Mouse (Mus musculus) frontal cortex, postnatal 36 days (tissue): ENCODE results near the gene Mfsd14b.

Source experiments
- DNase-seq, 2 experiments: peaks; one replicate each; pipeline ENCODE4 v3.0.0; 2022; ENCODE audit warnings: low spot score in 2 of 2

Gene Mfsd14b

DNA sequence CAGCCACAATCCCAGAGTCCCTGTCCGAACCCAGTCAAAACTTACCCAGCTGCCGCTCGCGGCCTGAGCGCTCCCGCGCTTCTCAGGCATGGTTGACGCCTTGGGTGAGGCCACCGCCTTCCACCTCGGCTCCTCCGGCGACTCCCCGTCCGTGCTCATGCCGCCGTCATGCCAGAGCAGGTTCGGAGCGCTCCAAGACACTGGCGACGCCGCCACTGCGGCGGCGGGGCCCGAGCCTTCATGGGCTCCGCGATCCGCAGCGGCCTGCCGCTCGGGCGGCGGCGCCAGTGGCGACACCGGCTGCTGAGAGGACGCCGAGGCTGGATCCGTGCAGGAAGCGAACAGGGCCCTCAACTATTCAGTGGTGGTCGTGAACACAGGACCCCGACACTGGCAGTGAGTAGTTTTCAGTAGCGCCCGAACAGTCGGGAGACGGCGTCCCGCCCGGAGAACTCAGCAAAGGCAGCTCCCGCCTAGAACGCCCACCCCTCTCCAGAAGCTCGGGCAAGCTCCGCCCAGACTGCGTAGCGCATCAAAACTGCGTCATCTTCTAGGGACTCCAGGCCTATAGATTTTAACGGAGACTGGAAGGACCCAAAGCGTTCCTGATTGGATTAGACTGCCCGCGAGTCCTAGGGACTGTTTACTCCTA is at the start of gene Mfsd14b:
Gene Mfsd14b (minus strand): TSS at position 517 of the 652 bp plus-strand sequence.
- DNase-seq, result peak; percentile 95 to 96

DNA sequence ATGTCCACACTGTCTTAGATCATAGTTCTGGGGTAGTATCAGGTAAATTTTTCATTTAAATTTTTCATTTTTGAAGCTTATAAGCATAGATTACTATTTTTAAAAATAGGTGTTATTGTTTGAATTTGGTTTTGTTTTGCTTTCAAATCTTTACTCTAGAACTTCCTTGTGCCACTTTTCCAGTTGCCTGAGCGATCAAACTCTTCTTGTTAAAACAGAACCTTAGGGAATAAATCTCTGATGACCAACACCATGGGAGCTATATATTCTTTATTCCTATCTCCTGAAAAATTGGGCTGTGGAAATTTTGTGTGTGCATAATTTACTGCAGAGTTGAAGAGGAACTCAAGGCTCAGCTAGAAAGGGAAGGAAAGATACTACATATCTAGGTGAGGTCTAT is 37.2 kb upstream of the Mfsd14b start, which contains the start of gene Olfr466:
Gene Olfr466 (plus strand): TSS at position 301 of the 400 bp plus-strand sequence.
- no peak for DNase-seq

DNA sequence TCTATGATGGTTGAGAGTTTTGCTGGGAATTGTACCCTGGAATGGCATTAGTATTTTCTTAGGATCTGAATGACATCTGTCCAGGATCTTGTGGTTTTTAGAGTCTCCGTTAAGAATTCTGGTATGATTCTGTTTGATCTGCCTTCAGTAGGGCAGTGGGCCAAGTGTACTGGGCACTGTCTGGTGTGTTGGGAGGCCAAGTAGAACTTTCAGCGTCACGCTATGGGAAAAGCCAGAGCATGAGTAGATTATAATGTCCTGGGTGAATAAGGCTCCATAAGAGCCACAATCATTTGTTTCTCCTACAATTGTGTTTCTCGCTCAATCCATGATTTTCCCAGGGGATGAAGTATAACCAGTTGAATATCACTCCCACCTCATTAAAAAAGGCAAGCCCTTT is 25.0 kb upstream of the Mfsd14b start, which contains the start of gene Olfr465-ps1:
Gene Olfr465-ps1 (plus strand): TSS at position 301 of the 400 bp plus-strand sequence.
- DNase-seq, result no peak

DNA sequence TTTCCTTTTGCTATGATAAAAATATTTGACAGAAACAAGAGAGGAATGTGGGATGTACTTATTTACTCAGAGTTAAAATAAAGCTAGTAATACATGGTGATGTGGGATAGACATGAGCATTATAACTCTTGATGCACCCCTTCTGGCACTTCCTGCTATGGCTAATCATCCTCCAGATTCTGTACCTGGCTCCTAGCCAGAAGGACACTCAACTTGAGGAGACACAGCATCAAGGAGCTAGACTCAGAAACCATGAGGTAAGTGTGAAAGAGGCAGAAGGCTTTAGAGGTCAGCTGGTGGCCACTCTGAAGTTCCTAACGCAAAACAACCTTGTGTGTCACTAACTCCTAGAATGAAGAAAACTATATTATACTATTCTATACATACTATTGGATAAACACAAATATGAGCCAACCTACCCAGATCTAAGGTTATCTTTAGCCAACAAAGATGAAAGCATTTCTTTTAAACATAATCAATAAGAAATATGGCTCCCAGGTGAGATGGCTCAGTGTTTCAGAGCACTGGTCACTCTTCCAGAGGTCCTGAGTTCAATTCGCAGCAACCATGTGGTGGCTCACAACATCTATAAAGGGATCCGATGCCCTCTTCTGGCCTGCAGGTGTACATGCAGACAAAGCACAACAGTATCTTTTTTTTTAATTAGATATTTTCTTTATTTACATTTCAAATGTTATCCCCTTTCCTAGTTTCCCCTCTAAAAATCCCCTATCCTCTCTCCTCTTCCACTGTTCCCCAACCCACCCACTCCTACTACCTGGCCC is 14.5 kb upstream of the Mfsd14b start:
- DNase-seq, result no peak

DNA sequence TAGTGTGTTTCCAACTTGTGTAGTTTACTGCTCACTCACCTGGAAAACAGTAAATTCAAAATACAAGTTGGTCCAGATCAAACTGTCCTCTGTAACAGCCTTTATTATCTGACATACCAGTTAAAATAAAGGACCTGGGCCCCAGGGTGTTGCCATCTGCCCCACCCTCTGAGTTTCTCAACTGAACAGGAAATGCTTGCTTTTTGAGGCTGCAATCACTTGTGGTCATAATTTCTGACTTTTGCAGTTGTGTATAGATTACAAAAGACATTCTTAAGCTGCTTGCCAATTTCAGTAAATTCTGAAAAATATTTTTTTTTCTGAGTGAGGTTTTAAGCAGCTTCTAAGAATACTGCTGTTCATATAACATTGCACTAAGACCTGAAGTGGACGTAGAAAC is 9.3 kb upstream of the Mfsd14b start:
- DNase-seq, result no peak

DNA sequence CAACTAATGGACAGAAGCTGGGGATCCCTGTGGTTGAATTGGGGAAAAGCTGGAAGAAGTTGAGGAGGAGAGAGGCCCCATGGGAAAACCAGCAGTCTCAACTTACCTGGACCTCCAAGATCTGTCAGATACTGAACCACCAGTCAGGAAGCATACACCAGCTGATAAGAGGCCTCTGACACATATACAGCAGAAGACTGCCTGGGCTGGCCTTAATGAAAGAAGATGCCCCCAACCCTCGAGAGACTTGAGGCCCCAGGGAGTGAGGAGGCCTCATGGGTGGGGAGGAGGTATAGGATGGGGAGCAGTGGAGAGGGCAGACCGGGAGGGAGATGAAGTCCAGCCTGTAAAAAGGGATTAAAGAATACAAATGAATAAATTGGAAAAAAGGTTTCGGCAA is 8.2 kb upstream of the Mfsd14b start:
- no peak for DNase-seq

DNA sequence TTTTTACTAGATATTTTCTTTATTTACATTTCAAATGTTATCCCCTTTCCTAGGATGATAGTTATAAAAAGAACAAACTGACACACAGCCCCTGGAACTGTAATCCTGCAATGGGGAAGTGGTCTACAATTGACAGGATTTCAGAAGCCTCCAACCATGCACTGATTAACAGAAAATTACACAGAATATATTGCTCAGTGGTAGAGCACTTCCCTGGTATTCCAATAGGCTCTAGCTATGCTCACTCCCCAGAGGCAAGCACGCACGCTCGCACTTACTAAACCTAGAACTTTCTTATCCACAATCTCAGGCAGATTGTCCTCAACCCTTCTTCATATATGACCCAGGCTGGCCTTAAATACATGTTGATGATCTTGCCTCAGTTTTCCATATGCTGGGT is 464 bp upstream of the Mfsd14b start:
- DNase-seq, result peak in 1 of 2 experiments; percentile 4

DNA sequence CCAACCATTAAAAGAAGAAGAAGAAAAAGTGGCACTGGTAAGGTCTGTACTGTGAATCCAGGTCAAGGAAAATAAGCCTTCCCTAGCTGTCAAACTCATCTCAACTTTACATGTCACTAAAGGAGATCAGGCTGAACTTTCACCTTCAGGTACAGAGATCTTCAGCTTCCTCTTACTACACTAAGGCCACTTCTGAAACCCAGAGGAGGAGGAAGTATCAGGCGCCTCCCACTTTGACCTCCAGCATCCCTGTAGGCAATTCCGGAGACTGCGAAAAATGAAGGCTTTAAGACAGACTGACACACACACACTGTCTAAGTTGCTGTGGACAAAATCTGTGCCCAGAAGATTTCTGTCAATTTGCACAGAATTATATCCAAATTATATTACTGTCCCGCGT is 814 bp downstream of the Mfsd14b start:
- no peak for DNase-seq

DNA sequence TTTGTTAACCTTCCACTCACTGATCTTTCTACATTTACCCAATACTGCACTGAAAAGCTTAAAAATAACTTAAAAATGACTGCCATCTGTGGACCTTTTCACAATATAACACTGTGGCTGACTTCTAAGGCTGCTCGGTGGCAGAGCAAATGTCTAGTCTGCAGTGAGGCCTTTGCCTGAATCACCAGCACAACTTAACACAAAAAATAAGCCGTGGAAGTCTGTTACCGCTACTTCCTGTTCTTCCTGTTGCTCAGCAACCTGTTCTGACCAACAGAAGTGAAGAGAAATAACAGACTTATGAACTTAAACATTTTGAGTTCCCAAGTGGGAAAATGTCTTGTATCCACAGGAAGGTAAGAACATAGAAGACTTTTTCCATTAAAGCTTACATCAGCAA is 11.5 kb downstream of the Mfsd14b start:
- DNase-seq, result no peak

DNA sequence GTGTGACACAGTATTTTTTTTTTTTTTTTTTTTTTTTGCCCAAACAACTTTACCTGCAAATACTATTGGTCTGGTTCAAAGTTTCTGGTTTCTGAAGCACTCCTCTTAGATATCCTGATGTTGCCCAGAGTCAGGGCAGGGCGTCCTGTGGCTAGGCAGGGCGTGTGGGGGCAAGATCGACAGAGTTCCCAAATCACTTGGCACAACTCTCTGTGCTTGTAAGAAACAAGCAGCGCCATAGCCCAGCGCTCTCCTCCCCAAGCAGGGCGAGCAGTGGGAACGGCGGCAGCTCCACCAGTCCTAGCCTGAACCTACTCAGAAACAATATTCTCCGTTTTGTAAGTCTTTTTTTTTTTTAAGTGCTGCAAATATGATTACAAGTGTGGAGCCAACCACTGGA is 12.1 kb downstream of the Mfsd14b start:
- no peak for DNase-seq

DNA sequence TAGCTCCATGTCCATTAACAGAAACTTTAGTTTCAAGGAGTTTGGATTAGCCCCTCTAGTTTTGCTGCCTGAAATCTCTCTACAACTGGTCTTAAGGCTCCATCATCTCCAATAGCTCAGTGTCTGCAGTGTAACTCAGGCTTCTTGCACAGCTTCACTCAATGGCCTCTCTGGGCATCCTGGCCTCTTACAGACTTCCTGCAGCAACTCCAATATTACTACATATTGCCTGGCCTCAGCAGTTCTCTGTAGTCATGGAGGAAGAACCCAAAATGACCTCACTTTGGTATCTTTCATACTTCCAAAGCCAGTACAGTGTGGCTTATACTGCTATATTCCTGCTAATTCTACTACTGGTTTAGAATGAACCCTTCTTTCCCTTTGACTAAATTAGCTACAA is 15.8 kb downstream of the Mfsd14b start:
- DNase-seq, result no peak

DNA sequence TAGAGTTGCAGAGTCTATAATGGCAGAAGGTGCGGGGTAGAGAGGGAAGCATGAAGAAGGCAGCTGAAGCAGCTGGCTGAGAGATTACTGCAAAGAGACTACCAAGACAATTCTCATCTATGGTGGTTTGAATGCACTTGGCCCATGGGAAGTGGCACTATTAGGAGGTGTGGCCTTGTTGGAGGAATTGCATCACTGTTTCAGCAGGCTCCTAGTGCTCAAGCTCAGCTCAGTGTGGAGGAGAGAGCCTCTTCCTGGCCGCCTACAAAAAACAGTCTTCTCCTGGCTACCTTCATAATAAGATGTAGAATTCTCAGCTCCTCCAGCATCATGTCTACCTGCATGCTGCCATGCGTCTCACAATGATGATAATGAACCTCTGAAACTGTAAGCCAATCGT is 16.9 kb downstream of the Mfsd14b start:
- no peak for DNase-seq

DNA sequence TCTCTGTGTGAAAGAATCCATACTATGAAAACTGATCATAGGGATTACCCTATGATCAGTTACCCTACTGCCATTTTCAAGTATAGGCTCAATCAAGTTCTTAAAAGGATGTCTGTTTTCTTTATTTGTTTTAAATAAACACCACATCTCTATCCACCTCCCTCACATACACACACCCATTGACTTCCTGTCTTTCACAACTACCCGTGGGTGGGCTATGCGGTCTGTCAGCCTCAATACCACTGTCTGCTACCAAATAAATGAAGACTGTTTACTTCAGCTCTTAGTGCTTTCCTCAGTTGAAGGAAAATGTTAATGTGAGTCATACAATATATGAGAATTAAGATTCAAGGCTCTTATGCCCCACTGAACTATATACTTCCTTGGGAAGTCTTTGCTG is 42.8 kb downstream of the Mfsd14b start:
- DNase-seq, result no peak

DNA sequence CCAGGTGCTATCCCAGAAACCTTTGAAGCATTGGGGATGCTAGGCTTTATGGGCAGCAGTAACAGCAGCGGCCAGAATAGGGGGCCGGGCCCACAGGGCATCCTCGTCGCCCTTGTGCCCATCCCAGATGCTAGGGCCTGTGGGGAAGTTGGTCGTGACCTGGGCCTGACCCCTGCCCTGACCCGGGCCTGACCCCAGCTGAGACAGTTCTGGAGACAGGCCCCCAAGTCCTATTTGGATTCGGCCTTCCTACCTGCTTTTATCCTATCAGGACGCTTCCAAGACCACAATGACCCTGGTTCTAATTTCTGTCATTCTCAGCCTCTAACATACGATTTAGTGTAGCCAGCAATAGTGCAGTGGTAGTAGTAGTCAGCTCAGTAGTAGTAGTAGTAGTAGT is 60.1 kb downstream of the Mfsd14b start, which contains the start of gene Prss47:
Gene Prss47 (minus strand): TSS at position 101 of the 400 bp plus-strand sequence.
- DNase-seq, result no peak

DNA sequence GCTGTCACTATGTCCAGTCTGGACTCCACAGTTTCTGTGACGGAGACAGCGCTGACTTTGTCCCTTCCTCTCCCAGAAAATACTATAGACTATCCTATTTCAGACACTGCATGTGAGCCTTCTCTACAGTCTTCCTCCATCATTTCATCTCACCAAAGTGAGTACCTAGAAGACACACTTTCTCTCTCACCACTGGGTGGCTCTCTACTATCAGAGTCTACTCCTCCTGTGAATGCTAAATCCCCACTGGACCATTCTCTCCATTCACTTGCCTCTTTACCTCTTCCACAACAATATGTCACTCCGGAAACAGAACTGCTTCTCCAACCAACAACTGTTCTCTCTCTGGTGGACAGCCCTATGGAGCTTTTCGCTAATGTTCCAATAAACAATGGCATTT is 77.7 kb downstream of the Mfsd14b start:
- no peak for DNase-seq

DNA sequence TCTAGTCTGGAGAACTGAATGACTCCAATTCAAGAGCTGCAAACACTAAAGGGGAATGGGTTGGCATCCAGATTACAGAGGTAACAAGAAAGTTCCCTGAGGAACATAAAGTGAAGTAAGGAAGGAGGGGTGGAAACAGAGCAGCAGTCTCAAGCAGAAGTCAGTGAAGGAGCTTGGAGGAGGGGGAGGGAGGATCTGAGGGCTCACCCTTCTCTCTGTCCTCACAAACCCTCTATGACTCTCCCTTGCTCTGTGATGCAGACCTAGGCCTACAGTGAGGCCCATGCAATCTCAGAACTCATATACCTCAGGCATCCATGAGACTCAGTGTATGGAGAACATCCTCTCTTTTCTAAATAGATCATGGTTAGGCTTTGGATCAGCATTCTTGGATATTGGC is 80.0 kb downstream of the Mfsd14b start, which contains the start of gene Spata31d1c:
Gene Spata31d1c (plus strand): TSS at position 301 of the 400 bp plus-strand sequence.
- no peak for DNase-seq
